Mouse (Mus musculus): ENCODE results near the gene Mb21d2.
A peak's percentile ranks its signal among the peaks of the same experiment; 100 is the strongest.

Mb21d2 gene

DNA sequence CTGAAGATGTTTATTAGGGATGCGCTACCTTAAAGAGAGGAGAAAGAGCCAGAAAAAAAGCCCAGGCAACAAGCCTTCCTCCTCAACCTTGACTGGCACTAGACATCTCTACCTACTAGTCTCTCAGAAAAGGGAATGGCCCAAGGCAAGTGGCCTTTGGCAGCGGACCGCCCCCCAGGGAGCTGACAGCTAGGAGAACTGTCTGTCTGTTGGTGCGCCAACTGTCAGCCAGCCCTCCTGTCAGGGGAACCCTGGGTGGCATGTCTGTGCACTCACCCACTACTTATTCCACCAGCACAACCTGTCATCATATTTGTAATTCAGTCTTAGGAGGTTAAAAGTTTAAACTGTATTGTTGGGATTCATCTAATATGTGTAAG, 30.3 kb downstream of the Mb21d2 start:
- DNase-seq, result peak; percentile 51 to 69

- peak; percentile 59 to 71 for DNase-seq
Observed at GRCm38 (mm10) chr16:28898509-28899160, 30.8 kb downstream of the Mb21d2 start.

DNA sequence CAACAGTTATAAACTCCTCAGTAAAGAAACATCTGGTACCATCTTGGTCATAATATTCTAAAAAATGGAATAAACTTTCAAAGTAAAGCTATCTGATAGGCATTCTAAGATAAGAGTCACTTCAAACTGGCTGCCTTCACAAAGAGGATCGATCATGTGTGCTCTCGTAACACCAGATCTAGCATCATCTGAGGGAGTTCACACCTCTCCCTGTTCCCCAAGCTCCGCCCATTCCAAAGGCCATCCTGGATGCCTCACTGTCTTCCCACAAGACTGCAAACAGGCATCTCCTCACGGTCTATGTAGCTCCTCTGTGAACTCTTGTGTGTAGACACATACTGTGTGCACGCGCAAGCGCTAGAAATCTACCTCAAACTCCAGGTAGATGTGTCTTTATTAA, 32.9 kb downstream of the Mb21d2 start:
- no peak for DNase-seq

DNA sequence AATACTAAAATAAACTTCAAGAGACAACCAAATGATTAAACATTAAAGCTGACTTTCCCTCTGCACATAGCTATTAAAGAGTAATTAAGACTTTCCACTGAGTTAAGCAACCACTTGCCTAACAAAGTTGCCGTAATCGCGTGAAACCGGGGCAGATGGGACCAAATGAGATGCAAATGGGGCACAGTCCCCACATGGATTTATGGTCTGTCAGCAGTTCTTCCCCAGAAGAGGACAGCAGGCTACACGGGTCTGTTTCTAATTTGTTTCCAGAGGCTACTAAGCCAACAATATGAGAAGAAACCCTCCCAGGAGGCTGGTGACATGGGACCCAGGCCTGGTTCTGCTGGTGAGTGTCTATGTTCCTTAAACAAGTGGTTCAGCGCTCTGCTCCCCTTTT, 34.6 kb downstream of the Mb21d2 start:
- DNase-seq, result no peak

- DNase-seq, result no peak
Observed at GRCm38 (mm10) chr16:28893266-28893665, 36.2 kb downstream of the Mb21d2 start.

DNA sequence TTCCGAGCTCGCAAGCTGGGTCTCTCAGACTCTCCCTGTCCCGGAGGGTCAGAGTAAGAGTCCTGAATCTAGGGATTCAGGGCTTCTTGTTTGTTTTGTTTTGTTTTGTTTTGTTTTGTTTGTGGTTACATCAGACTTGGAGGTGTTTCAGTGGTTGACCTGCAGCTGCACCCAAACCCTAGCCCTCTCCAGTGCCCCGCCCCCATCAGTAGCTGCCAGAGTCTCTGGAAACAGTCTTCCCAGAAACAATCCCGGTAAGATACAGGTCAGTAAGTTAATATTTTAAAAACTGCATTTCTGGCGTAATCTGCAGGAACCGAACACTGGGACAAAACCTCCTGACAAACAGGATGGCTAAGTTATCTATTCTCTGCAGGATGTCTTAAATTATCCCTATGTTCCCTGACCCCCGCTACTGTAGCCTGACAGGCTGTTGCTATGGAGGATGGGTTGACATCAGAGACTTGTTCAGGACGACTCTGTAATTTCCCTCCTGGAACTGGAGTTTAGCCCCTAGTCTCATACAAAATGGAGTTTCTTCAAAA, 43.2 kb downstream of the Mb21d2 start:
- no peak for DNase-seq

GRCm38 (mm10) chr16:28885474-28885873, 44.0 kb downstream of the Mb21d2 start:
- no peak for DNase-seq

GRCm38 (mm10) chr16:28884661-28885060, 44.8 kb downstream of the Mb21d2 start:
- no peak for DNase-seq

DNA sequence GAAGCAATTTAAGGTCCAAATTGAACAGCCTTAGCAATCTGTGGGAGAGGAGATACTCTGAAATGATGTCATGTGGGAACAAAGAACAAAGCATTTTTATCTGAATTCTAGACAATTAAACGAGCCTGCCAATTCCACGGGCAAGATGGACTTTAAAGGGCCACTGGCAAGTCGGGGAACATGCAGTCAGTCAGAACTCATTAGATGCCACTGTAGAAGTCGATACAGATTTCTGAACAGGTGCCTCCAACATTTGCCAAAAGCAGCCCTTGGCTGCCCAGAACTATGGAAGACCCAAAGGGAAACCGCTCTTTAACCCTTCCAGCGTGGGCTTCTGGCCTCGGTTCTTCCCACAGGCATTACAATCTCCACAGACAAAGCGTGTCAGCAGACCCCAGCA, 45.8 kb downstream of the Mb21d2 start:
- peak; percentile 70 to 73 for DNase-seq

DNA sequence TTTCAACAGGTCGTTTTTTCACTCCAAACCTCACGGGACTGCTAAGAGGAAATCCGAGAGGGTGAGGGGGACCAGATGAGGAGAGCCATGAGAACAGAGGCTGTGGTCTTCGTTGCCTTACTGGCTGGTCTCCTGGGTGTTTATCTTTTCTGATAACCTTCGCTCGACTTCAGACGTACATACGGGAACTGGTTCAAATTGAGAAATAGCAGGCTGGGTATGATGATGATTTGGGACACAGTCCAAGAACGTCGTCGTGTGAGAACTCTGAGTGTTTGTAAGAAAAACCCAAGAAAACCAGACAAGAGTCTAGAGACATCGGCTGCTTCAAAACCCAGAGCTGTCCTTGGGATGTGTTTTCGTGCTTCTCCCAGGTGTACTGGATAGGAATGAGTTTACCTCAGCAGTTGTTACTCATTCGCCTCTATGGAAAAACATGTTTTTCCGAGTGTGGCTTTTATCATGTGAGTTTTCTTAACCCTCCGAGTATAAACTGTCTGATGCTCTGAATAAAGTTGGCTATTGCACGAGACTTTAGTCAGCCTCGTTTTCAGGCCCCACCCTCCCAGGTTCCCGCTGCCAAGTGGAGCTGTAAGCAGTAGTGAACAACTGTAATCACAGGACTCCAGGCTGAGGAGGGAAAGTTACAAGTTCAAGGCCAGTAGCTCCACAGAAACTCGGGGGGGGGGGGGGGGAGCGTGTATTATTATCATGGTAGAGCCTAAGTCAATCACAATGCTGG, 46.6 kb downstream of the Mb21d2 start:
- no peak for DNase-seq

- no peak for DNase-seq
Observed at GRCm38 (mm10) chr16:28881787-28882186, 47.7 kb downstream of the Mb21d2 start.

DNA sequence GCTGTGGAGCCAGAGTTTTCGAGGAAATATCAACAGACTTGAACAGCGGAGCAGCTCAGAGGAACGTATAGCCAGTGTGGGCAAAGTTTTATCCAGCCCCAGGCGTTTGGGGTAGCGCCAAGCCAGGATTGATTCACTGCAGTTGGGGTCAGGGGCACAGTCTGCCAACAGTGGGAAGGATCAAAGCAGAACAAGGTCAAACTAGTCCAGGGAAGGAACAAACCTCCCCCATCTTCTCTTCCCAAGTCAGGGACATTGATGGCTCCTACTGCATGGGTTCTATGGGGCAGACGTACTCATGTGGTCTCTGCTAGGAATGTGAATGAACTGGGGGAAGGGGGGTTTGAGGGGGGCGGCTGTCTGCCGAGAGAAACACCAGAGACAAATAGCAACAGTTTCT, 48.7 kb downstream of the Mb21d2 start:
- DNase-seq, result peak in 1 of 2 experiments; percentile 52

DNA sequence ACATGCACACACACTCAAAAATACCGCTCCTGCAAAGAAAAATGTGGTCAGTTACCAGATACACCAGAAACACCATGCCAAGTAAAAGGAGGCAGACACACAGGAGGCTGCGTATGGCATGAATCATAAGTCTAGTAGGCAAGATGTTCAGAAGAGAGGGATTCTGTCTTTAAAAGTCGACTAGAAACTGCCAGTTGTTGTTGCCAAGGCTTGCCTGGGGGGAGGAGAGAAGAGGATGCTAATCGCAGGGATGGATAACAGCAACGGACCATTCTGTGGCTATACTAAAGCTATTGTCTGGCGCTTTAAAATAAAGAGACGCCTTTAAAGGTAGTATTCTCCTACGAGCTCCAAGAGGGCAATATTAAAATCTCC, 49.2 kb downstream of the Mb21d2 start:
- peak in 1 of 2 experiments; percentile 26 for DNase-seq

- no peak for DNase-seq
Observed at GRCm38 (mm10) chr16:28879636-28880306, 49.7 kb downstream of the Mb21d2 start.

GRCm38 (mm10) chr16:28877162-28877662, 52.3 kb downstream of the Mb21d2 start:
- DNase-seq, result no peak

DNA sequence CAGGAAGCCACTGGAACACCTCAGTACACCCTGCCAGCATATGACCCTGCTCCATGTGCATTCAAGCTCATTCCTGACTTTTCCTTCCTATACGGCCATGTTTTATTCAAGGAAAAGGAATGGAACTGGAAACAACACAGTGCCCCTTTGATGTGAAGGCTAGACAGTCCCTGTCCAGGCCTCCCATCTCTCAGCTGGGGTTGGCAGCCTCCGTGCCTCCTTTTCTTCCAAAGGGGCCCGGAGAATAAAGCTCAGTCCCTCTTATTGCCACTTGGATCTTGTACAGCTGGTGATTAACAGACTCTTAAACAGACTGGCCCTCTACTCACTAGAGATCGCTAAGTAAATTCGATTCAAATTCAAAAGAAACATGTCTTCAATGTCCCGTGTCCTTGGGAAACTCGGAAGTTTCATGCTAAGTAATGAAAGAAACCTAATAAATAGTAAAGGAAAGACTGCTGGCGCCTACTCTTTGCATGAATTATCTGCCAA, 56.0 kb downstream of the Mb21d2 start:
- peak in 1 of 2 experiments; percentile 32 for DNase-seq

GRCm38 (mm10) chr16:28870860-28871259, 58.6 kb downstream of the Mb21d2 start:
- peak; percentile 60 to 62 for DNase-seq

- DNase-seq, result no peak
Observed at GRCm38 (mm10) chr16:28870456-28870855, 59.0 kb downstream of the Mb21d2 start.

DNA sequence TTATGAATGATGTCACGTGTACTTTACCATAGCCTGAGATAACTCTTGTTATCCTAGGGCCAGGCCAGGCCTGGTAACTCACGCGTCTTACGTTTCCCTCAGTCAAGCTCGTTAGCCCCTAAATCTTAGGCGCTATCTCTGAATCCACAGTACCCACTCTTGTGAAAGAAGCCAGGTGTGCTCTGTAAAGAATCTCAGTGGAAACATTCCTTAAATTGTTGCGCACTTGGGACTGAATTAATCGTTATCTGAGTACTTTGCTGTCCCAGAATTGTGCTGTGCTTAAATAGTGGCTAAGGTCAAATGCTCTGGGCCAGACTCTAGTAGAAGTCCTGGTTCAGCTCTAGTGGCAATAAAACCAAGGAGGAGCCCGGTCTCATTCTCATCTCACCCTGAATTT, 60.6 kb downstream of the Mb21d2 start:
- DNase-seq, result no peak

DNA sequence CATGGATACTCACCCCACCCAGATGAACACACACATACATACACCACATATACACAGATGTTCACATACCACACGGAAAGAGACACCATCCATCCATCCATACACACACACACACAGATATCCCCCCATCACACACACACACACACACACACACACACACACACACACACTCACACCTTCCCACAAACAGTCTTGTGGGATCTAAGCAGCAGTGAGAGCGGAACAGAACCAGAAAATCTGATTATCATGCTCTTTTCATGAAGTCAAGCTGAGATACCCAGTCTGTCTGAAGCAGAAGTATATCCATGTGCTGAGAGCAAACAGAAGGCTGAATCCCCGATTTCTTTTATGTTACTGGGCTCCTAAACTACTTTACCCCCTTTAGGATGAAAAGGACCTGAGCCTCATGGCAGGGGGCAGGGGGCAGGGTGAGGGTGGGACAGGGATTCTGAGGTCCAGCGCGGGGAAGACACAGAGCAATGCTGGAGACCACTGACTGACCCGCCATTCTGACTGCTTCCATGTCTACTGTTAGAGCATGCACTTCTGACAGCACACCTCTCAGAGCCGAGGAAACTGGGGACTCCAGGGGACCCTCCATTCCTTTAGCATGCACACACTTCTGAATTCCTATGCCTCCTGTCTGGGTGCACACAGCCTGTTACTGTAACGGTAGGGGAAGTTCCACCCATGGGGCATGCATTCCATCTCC, 62.7 kb downstream of the Mb21d2 start:
- no peak for DNase-seq

DNA sequence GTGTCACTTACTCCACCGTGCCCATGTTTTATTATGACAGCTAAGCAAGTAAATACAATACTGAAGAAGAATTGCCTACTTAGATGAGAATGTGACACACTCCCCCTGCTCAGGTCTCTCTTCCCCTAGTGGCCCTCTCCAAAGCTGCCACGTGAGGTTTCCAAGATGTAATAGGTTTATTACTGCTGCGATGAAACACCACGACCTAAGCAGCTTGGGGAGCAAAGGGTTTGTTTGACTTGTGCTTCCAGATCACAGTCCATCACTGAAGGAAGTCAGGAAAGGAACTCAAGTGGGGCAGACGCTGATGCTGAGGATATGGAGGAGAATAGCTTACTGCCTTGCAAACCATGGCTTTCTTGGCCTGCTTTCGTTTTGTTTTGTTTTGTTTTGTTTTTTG, 65.9 kb downstream of the Mb21d2 start:
- no peak for DNase-seq

- no peak for DNase-seq
Observed at GRCm38 (mm10) chr16:28862093-28862492, 67.4 kb downstream of the Mb21d2 start.

GRCm38 (mm10) chr16:28859678-28860077, 69.8 kb downstream of the Mb21d2 start:
- DNase-seq, result no peak
